Mouse (Mus musculus) heart, postnatal 4 days (tissue): ENCODE results near the gene Dcaf10. TPM values are rescaled to one million over a fixed set of nuclear protein-coding genes. Genes with fewer than 3 reads are reported as not detected.
"Not testable (repeated sequence)": the region's sequence is repeated elsewhere in the genome, so short reads cannot be mapped to it uniquely, and the experiment has no call there.

Experiments used
- DNase-seq: peaks from one replicate; pipeline ENCODE4 v3.0.0; 2021
- total RNA-seq, 2 experiments: library from RNA; stranded (reverse); gene quantifications; 2 replicates each; pipeline ENCODE4 v1.2.3; 2021

The Dcaf10 gene
- total RNA-seq = 10 to 100 TPM; 21.9 to 24.3 TPM

- peak; percentile 97 for DNase-seq
Measured at GRCm38 (mm10) chr4:45341669-45342249, at the start of gene Dcaf10. Gene Dcaf10 (plus strand): TSS chr4:45342101.

- DNase-seq = peak; percentile 63
Measured at GRCm38 (mm10) chr4:45296662-45297564, 45.0 kb upstream of the Dcaf10 start, which contains the start of gene Trmt10b. Gene Trmt10b (plus strand): TSS chr4:45297127.

- no peak for DNase-seq
Measured at GRCm38 (mm10) chr4:45305536-45305935, 36.4 kb upstream of the Dcaf10 start.

GRCm38 (mm10) chr4:45308046-45308445 lies 33.9 kb upstream of the Dcaf10 start:
- DNase-seq = peak; percentile 27

- no peak for DNase-seq
Measured at GRCm38 (mm10) chr4:45308606-45309005, 33.3 kb upstream of the Dcaf10 start.

GRCm38 (mm10) chr4:45311056-45311455 lies 30.8 kb upstream of the Dcaf10 start:
- no peak for DNase-seq

GRCm38 (mm10) chr4:45320159-45320816 lies 21.6 kb upstream of the Dcaf10 start:
- DNase-seq = peak; percentile 86

- DNase-seq = no peak
Measured at GRCm38 (mm10) chr4:45331139-45331538, 10.8 kb upstream of the Dcaf10 start.

GRCm38 (mm10) chr4:45332466-45332865 lies 9.4 kb upstream of the Dcaf10 start:
- DNase-seq = no peak

- no peak for DNase-seq
Measured at GRCm38 (mm10) chr4:45341226-45341625, 675 bp upstream of the Dcaf10 start.

GRCm38 (mm10) chr4:45342286-45343155 lies 620 bp downstream of the Dcaf10 start, which contains the start of gene Exosc3:
Gene Exosc3 (minus strand): TSS chr4:45342732.
- DNase-seq = peak; percentile 55

- DNase-seq = no peak
Measured at GRCm38 (mm10) chr4:45356653-45357052, 14.8 kb downstream of the Dcaf10 start.

GRCm38 (mm10) chr4:45371261-45371660 lies 29.4 kb downstream of the Dcaf10 start:
- DNase-seq = no peak

- DNase-seq = no peak
Measured at GRCm38 (mm10) chr4:45374879-45375278, 33.0 kb downstream of the Dcaf10 start.

- DNase-seq = no peak
Measured at GRCm38 (mm10) chr4:45376573-45376972, 34.7 kb downstream of the Dcaf10 start.

- DNase-seq = not testable (repeated sequence)
Measured at GRCm38 (mm10) chr4:45380903-45381580, 39.1 kb downstream of the Dcaf10 start.

GRCm38 (mm10) chr4:45382133-45382532 lies 40.2 kb downstream of the Dcaf10 start:
- DNase-seq = not testable (repeated sequence)

- DNase-seq = not testable (repeated sequence)
Measured at GRCm38 (mm10) chr4:45387296-45387695, 45.4 kb downstream of the Dcaf10 start.

- DNase-seq = no peak
Measured at GRCm38 (mm10) chr4:45392099-45392498, 50.2 kb downstream of the Dcaf10 start.

- DNase-seq = no peak
Measured at GRCm38 (mm10) chr4:45392572-45392971, 50.7 kb downstream of the Dcaf10 start.

- DNase-seq = no peak
Measured at GRCm38 (mm10) chr4:45392994-45393393, 51.1 kb downstream of the Dcaf10 start.
